Mouse (Mus musculus): ENCODE results near the gene Cep164. TPM values are rescaled to one million over a fixed set of nuclear protein-coding genes. Genes with fewer than 3 reads are reported as not detected.
"Not testable (repeated sequence)": the region's sequence is repeated elsewhere in the genome, so short reads cannot be mapped to it uniquely, and the experiment has no call there.

The Cep164 gene
- polyA plus RNA-seq, 1 experiment, result 4.2 TPM

GRCm38 (mm10) chr9:45783249-45784069, 45.0 kb downstream of the Cep164 start:
- Histone ChIP-seq H3K27ac (replicated peaks; ENCODE audit: low read depth, low read length) (no peak overlapping the region), H3K4me1 (ENCODE audit: control insufficient read depth, insufficient read depth, insufficient read length, low read length) (no peaks in the 10 kb centered on the region), H3K4me3 (ENCODE audit: insufficient read depth, low read depth, low read length) (no peak overlapping the region)

DNA sequence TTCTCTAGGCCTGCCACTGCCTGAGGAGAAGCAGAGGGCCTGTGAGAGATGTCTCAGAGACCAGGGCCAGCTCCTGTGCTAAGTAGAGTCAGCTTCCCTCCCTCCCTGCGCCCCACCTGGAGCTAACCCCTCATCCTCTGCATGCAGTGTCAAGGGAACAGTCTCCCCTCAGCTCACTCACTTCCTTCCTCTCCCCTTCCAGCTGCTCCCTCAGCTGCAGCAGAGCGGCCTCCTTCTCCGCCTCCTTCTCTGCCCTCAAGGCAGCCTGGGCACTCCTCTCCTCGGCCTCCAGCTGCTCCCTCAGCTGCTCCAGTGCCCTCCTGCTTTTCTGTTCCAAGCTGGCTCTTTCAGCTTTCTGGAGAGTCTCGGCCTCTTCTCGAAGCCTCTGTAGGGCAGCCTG, 49.3 kb downstream of the Cep164 start:
- H3K27ac ChIP-seq (replicated peaks; ENCODE audit: low read depth, low read length), result no peak overlapping the region

GRCm38 (mm10) chr9:45776176-45776575, 52.3 kb downstream of the Cep164 start:
- not testable (repeated sequence) for H3K4me3 ChIP-seq (ENCODE audit: insufficient read depth, low read depth, low read length); H3K4me1 ChIP-seq (ENCODE audit: control insufficient read depth, insufficient read depth, insufficient read length, low read length); H3K27ac ChIP-seq (replicated peaks; ENCODE audit: low read depth, low read length)

More for the DNA sequence above, 49.3 kb downstream of the Cep164 start:
- Histone ChIP-seq H3K4me3 (ENCODE audit: insufficient read depth, low read depth, low read length) (no peak overlapping the region), H3K4me1 (ENCODE audit: control insufficient read depth, insufficient read depth, insufficient read length, low read length) (no peaks in the 10 kb centered on the region)

GRCm38 (mm10) chr9:45774088-45774487, 54.4 kb downstream of the Cep164 start:
- Histone ChIP-seq H3K4me3 (ENCODE audit: insufficient read depth, low read depth, low read length) (no peak overlapping the region), H3K4me1 (ENCODE audit: control insufficient read depth, insufficient read depth, insufficient read length, low read length) (no peaks in the 10 kb centered on the region), H3K27ac (replicated peaks; ENCODE audit: low read depth, low read length) (no peak overlapping the region)

DNA sequence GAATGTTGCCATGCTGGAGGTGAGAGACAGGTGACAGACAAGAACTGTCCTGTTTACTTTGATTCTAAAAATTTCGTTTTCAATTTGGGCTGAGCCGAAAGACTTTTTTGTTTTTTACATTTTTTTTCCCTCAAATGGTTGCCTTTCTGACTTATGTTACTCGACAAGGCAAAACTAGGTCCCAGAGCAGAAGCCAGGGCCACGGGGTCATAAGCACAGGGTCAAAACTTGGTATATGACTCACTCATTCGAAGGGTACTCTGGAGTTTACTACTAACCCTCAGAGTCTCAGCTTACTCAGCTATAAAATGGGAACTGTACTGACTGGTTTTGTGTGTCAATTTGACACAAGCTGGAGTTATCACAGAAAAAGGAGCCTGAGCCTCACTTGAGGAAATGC, 58.9 kb downstream of the Cep164 start:
- no peak overlapping the region for H3K27ac ChIP-seq (replicated peaks; ENCODE audit: low read depth, low read length)
- no peaks in the 10 kb centered on the region for H3K4me1 ChIP-seq (ENCODE audit: control insufficient read depth, insufficient read depth, insufficient read length, low read length)
- H3K4me3 ChIP-seq (ENCODE audit: insufficient read depth, low read depth, low read length), result no peak overlapping the region

GRCm38 (mm10) chr9:45768421-45768820, 60.1 kb downstream of the Cep164 start:
- no peak overlapping the region for H3K27ac ChIP-seq (replicated peaks; ENCODE audit: low read depth, low read length)
- no peaks in the 10 kb centered on the region for H3K4me1 ChIP-seq (ENCODE audit: control insufficient read depth, insufficient read depth, insufficient read length, low read length)
- H3K4me3 ChIP-seq (ENCODE audit: insufficient read depth, low read depth, low read length), result no peak overlapping the region

- Histone ChIP-seq H3K4me1 (ENCODE audit: control insufficient read depth, insufficient read depth, insufficient read length, low read length) (no peaks in the 10 kb centered on the region), H3K4me3 (ENCODE audit: insufficient read depth, low read depth, low read length) (no peak overlapping the region), H3K27ac (replicated peaks; ENCODE audit: low read depth, low read length) (no peak overlapping the region)
Measured at GRCm38 (mm10) chr9:45767155-45767554, 61.3 kb downstream of the Cep164 start.

DNA sequence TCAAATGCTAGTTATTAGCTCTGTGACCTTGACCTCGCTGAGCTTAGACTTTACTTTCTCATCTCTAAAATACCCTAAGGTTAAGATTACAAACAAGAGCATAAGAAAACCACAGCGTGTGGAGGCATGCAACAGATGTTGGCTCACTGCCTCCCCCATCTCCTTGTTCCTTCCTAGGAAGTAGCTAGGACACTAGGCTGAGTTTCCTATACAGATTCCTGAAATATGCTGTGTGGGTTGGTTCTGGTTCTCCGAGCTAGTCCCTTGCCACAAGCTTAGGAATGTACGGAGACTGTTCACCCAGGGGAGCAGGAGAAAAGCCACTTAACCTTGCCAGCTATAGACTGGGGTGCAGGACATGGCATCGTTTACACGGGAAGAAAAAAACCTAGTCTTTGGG, 62.3 kb downstream of the Cep164 start:
- Histone ChIP-seq H3K4me1 (ENCODE audit: control insufficient read depth, insufficient read depth, insufficient read length, low read length) (no peaks in the 10 kb centered on the region), H3K4me3 (ENCODE audit: insufficient read depth, low read depth, low read length) (no peak overlapping the region), H3K27ac (replicated peaks; ENCODE audit: low read depth, low read length) (no peak overlapping the region)

- H3K4me1 ChIP-seq (ENCODE audit: control insufficient read depth, insufficient read depth, insufficient read length, low read length), result no peaks in the 10 kb centered on the region
- no peak overlapping the region for H3K4me3 ChIP-seq (ENCODE audit: insufficient read depth, low read depth, low read length)
- no peak overlapping the region for H3K27ac ChIP-seq (replicated peaks; ENCODE audit: low read depth, low read length)
Measured at GRCm38 (mm10) chr9:45754452-45755091, 73.9 kb downstream of the Cep164 start.

DNA sequence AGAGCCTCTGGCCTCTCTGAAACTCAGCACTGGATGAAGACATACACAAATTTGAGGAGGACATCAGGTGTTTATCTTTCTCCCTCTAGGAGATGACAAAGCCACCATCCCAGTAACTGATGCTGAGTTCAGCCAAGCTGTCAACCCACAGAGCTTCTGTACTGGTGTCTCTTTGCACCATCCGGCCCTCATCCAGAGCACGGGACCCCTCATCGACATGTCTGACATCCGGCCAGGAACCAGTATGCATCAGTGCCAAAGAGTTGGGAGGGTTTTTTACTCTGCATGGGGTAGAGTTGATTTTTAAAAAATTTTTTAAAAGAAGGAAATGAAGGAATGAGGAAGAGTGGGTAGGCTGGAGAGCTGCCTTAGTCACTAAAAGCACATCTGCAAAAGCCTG, 78.6 kb downstream of the Cep164 start:
- Histone ChIP-seq H3K4me3 (ENCODE audit: insufficient read depth, low read depth, low read length) (no peak overlapping the region), H3K4me1 (ENCODE audit: control insufficient read depth, insufficient read depth, insufficient read length, low read length) (no peaks in the 10 kb centered on the region), H3K27ac (replicated peaks; ENCODE audit: low read depth, low read length) (no peak overlapping the region)

DNA sequence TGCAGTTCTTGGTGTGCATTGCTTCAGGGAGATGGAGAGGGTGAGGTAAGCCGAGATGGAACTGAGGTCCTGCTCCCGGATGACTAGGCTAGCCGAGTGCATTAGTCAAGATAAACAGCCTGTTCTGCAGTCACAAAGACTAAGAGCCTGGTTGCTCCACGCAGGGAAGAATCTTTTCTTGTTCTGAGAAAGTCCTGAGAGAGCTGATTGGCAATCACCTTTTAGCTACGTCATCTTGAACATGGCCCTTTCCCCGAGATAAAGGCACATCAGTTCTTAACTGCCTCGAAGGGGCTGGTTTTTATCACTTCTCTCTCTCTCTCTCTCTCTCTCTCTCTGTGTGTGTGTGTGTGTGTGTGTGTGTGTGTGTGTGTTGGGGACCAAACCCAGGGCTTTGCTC, 83.0 kb downstream of the Cep164 start:
- H3K4me1 ChIP-seq (ENCODE audit: control insufficient read depth, insufficient read depth, insufficient read length, low read length), result no peaks in the 10 kb centered on the region
- H3K4me3 ChIP-seq (ENCODE audit: insufficient read depth, low read depth, low read length), result no peak overlapping the region
- H3K27ac ChIP-seq (replicated peaks; ENCODE audit: low read depth, low read length), result no peak overlapping the region

DNA sequence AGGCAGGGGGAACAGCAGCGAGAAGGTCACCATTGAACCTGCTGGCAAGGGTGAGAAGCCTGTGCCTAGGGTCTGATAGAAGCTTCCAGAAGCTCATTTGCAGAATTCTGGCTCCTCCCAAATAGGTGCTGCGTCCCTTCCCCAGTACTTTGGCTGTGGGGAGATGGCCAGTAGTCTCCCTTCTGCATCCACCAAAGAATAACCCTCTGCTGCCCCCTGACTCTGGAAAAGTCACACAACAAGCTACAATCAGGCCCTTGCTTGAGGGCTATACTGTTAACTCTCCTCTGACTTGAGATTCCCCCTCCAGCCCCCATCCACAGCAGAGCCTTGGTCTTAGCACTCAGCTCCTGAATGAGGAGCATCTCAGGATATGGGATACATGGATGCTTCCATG, 87.9 kb downstream of the Cep164 start:
- H3K4me3 ChIP-seq (ENCODE audit: insufficient read depth, low read depth, low read length), result no peak overlapping the region
- H3K4me1 ChIP-seq (ENCODE audit: control insufficient read depth, insufficient read depth, insufficient read length, low read length), result no peaks in the 10 kb centered on the region
- H3K27ac ChIP-seq (replicated peaks; ENCODE audit: low read depth, low read length), result no peak overlapping the region

GRCm38 (mm10) chr9:45739702-45740583, 88.5 kb downstream of the Cep164 start:
- Histone ChIP-seq H3K27ac (replicated peaks; ENCODE audit: low read depth, low read length) (no peak overlapping the region), H3K4me1 (ENCODE audit: control insufficient read depth, insufficient read depth, insufficient read length, low read length) (no peaks in the 10 kb centered on the region), H3K4me3 (ENCODE audit: insufficient read depth, low read depth, low read length) (no peak overlapping the region)

- Histone ChIP-seq H3K27ac (replicated peaks; ENCODE audit: low read depth, low read length) (no peak overlapping the region), H3K4me1 (ENCODE audit: control insufficient read depth, insufficient read depth, insufficient read length, low read length) (no peaks in the 10 kb centered on the region), H3K4me3 (ENCODE audit: insufficient read depth, low read depth, low read length) (no peak overlapping the region)
Measured at GRCm38 (mm10) chr9:45739001-45739701, 89.3 kb downstream of the Cep164 start.

GRCm38 (mm10) chr9:45733246-45733645, 95.2 kb downstream of the Cep164 start:
- Histone ChIP-seq H3K4me1 (ENCODE audit: control insufficient read depth, insufficient read depth, insufficient read length, low read length) (no peaks in the 10 kb centered on the region), H3K27ac (replicated peaks; ENCODE audit: low read depth, low read length) (no peak overlapping the region), H3K4me3 (ENCODE audit: insufficient read depth, low read depth, low read length) (no peak overlapping the region)
